Mouse (Mus musculus) cerebellum, adult 2 months (tissue): Measurements from ENCODE around the gene Pskh1.

Experiments
- CTCF ChIP-seq: fragments of 200-500 bp; IDR thresholded peaks from 2 replicates; pipeline ENCODE4 v1.5.1; 2011; ENCODE audit warnings: low read depth, mild to moderate bottlenecking, control low read depth, low read length, moderate library complexity, borderline replicate concordance; ENCODE audit not compliant: insufficient read depth
- POLR2A ChIP-seq: fragments of 200-500 bp; IDR thresholded peaks from 2 replicates; pipeline ENCODE4 v1.6.1; 2011; ENCODE audit warnings: low read length, control low read depth, borderline replicate concordance; ENCODE audit not compliant: insufficient read depth

DNA sequence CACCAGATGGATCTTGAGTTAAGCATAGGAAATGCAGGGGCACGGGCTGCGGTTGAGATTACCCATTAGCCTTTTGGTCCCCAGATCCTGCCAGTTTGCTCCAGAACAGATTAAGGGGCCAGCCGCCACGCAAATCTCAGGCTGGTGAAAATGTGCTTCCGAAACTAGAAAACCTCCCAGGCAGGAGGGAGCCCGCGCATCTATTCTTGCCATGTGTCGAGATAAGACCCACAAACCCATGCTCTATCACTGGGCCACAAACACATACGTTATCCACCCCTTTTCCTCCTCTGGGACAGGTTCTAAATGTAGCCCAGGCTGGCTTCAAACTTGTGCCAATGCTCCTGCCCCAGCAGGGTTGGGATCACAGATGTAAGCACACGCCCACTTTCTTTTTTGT, 61.3 kb downstream of the Pskh1 start:
- TF ChIP-seq CTCF, result no peak
- TF ChIP-seq POLR2A, result no peak
